In the genomic region with DNA sequence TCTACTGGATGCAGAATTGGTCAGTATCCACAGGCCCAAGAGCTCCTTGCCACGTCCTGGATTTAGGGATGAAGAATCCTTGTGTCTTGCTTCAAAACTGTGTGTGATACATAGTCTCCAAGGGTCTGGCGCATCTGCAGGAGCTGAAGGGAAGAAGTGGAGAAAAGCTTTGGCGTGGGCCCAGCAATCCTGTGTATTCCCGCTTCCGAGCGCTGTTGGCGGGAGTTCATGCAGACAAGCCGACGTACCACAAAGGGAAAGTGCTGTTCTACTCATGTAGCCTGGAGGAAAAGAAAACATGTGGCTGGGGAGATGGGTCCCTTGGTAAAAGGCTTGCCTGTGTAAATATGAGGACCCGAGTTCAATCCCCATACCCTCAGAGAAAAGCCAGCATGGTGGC, we compare ENCODE assay signal across 20 mouse cellular contexts. TPM values are rescaled to one million over a fixed set of nuclear protein-coding genes. Genes with fewer than 3 reads are reported as not detected.
A peak's percentile ranks its signal among the peaks of the same experiment; 100 is the strongest.
DNase-seq lines count a peak whose midpoint lies in the region.
"Had no signal": no experiment of that assay in that cellular context is flagged by ENCODE, and none has a peak within 500 bp of the region (broad histone marks: within the 10 kb centered on the region; RNA-seq: fewer than 3 reads in every experiment).

No protein-coding gene starts in this region.

- intact Hi-C loops in left cerebral cortex, postnatal 4 days (cut with DNase I): no loop called here

- peak; percentile 20 to 26 for DNase-seq in cerebellum, postnatal 10 days
- no peak for DNase-seq in cerebellum, adult 18-20 months
- peak; percentile 24 for DNase-seq in heart, postnatal 4 days
- DNase-seq in heart, adult 8-10 months (ENCODE audit: low spot score): no peak
- peak; percentile 15 for DNase-seq in left cerebral cortex, postnatal 4 days
- DNase-seq in left cerebral cortex, adult 9 months (ENCODE audit: low spot score in 2 of 2): no peak
- peak; percentile 69 to 74 for DNase-seq in right cerebral cortex, postnatal 10 days (ENCODE audit: low spot score in 2 of 2)
- DNase-seq in right cerebral cortex, adult 18-20 months: no peak
- DNase-seq: adrenal gland, adult 2 months; cerebellum, adult 9-11 months; heart, adult 2 months; kidney, adult 2 months; kidney, postnatal 36 days; liver, embryonic 13.5 days; thymus, adult 18-20 months; thymus, postnatal 4 days had no signal

RNA-seq across cellular contexts. Expression of a gene that starts 22.3 kb away (rescaled TPM):
- total RNA-seq in heart, postnatal 4 days (2021): not detected
- total RNA-seq in heart, adult 8-10 months (2022): not detected
- total RNA-seq in left cerebral cortex, postnatal 4 days (2021): not detected
- total RNA-seq: adrenal gland, adult 2 months; gastrocnemius, adult 8-10 months; heart, adult 2 months; layer of hippocampus, postnatal 10 days; megakaryocyte, adult 5-6 weeks; neutrophil, adult 5-6 weeks had no signal

Comparison
In these comparisons a context has a peak if more than half of its experiments do, and no peak if none do; other contexts are left out.
1. DNase-seq: peak in cerebellum, postnatal 10 days (2 of 2), heart, postnatal 4 days (single experiment), left cerebral cortex, postnatal 4 days (single experiment) and right cerebral cortex, postnatal 10 days (2 of 2); none in cerebellum, adult 18-20 months (0 of 2), heart, adult 8-10 months (single experiment), left cerebral cortex, adult 9 months (0 of 2) and right cerebral cortex, adult 18-20 months (single experiment).